Mouse (Mus musculus): ENCODE data around the gene Prkce.

- TF ChIP-seq CHD2 (IDR thresholded peaks at IDR 0.05; ENCODE audit: low read depth, low read length) = no peak
- no peak for TF ChIP-seq HCFC1 (IDR thresholded peaks at IDR 0.05; ENCODE audit: borderline replicate concordance, insufficient read depth, low read length)
- TF ChIP-seq ZC3H11A (IDR thresholded peaks at IDR 0.05; ENCODE audit: borderline replicate concordance, low read depth, low read length) = no peak
- TF ChIP-seq ZNF384 (IDR thresholded peaks at IDR 0.05; ENCODE audit: low read depth, low read length) = no peak
- no peak for TF ChIP-seq MAFK (IDR thresholded peaks at IDR 0.05; ENCODE audit: insufficient read depth, low read depth, low read length)
These were observed 46.7 kb downstream of the Prkce start for GRCm38 (mm10) chr17:86214285-86214684.
